Comparison of ENCODE assay signal across 8 mouse cellular contexts in genomic region chr8:90347581-90348177, GRCm38 (mm10). TPM values are rescaled to one million over a fixed set of nuclear protein-coding genes. Genes with fewer than 3 reads are reported as not detected.
DNase-seq lines count a peak whose midpoint lies in the region; TF ChIP-seq lines count a peak whose summit lies in the region.

No protein-coding gene starts in this region.

- no peaks in the 10 kb centered on the region; the same call in 1 of the 2 replicates for H3K27me3 ChIP-seq in heart, adult 2 months (ENCODE audit: control insufficient read depth, insufficient read depth, low read length)
- H3K27me3 ChIP-seq in midbrain, embryonic 10.5 days (ENCODE audit: low read depth, poor library complexity, severe bottlenecking) = peaks cover 21% of the 10 kb centered on the region

- intact Hi-C loops in heart, adult 2 months (cut with DNase I) = loop anchor here (5.0 kb wide), 2 partner anchors 345 to 495 kb away; no protein-coding TSS in a partner anchor

- H3K79me2 ChIP-seq in heart, adult 2 months (replicated peaks; ENCODE audit: control insufficient read depth, insufficient read depth, low read length) = no peaks in the 10 kb centered on the region

- 0 out of 2 replicates have a peak, but pooled peaks have one; percentile 9 for TF ChIP-seq CTCF in heart, adult 2 months (IDR thresholded peaks at IDR 0.05)
- no peak for TF ChIP-seq CTCF in bone marrow, adult 2 months (IDR thresholded peaks at IDR 0.05; ENCODE audit: control insufficient read depth, insufficient read depth, low read length)

- TF ChIP-seq EP300 in heart, adult 2 months (IDR thresholded peaks at IDR 0.05; ENCODE audit: insufficient read depth, low read depth, low read length) = no peak

- no peaks in the 10 kb centered on the region for H3K4me1 ChIP-seq in heart, adult 2 months (ENCODE audit: control insufficient read depth, insufficient read depth, low read length)
- no peaks in the 10 kb centered on the region; the same call in 1 of the 2 replicates for H3K4me1 ChIP-seq in bone marrow, adult 2 months (ENCODE audit: control insufficient read depth, insufficient read depth, low read length)
- peaks cover 61% of the 10 kb centered on the region for H3K4me1 ChIP-seq in midbrain, embryonic 10.5 days

- no peaks in the 10 kb centered on the region for H3K36me3 ChIP-seq in heart, adult 2 months (ENCODE audit: control insufficient read depth, insufficient read depth, low read length)
- H3K36me3 ChIP-seq in midbrain, embryonic 10.5 days = peaks cover 13% of the 10 kb centered on the region

- H3K9ac ChIP-seq in heart, adult 2 months (ENCODE audit: low read depth, low read length) = peak overlapping the region; percentile 75

- peak overlapping the region; percentile 57 for H3K4me3 ChIP-seq in heart, adult 2 months
- H3K4me3 ChIP-seq in bone marrow, adult 2 months (replicated peaks; ENCODE audit: control insufficient read depth, low read depth, low read length) = peak overlapping the region; percentile 31
- H3K4me3 ChIP-seq in midbrain, embryonic 10.5 days = peak overlapping the region; percentile 92

- H3K9me3 ChIP-seq in midbrain, embryonic 10.5 days (replicated peaks) = no peaks in the 10 kb centered on the region

- no peak for TF ChIP-seq POLR2A in heart, adult 2 months (IDR thresholded peaks at IDR 0.05; ENCODE audit: insufficient read depth, low read depth, low read length)
- TF ChIP-seq POLR2A in bone marrow, adult 2 months (IDR thresholded peaks at IDR 0.05; ENCODE audit: borderline replicate concordance, control insufficient read depth, low read depth, low read length) = no peak

- peak in 1 of 2 experiments; percentile 50 for DNase-seq in heart, adult 2 months
- no peak for DNase-seq in heart, adult 9 months (ENCODE audit: low spot score in 2 of 2)
- peak; percentile 26 for DNase-seq in forelimb bud, embryonic 11.5 days (ENCODE audit: low read depth, low spot score)
- peak; percentile 3 to 36 for DNase-seq in kidney, postnatal 25 days
- peak; percentile 59 for DNase-seq in midbrain, embryonic 10.5 days (ENCODE audit: low spot score)
- peak; percentile 13 to 36 for DNase-seq in thymus, postnatal 10 days (ENCODE audit: low spot score in 2 of 2)
- no peak for DNase-seq in layer of hippocampus, adult 8-10 months (ENCODE audit: low spot score in 2 of 2)

- H3K27ac ChIP-seq in heart, adult 2 months = 0 out of 2 replicates have a peak overlapping the region, but pooled peaks have one; percentile 20
- no peak overlapping the region for H3K27ac ChIP-seq in bone marrow, adult 2 months (ENCODE audit: control insufficient read depth, insufficient read depth, low read depth, low read length, poor library complexity)
- peak overlapping the region; percentile 100 for H3K27ac ChIP-seq in midbrain, embryonic 10.5 days (replicated peaks)

- under 1% methylated on average over 55 of the region's 66 CpGs for WGBS in heart, adult 2 months
- WGBS in bone marrow, adult 2 months = 2% methylated on average over 66 of the region's 66 CpGs
- under 1% methylated on average over 66 of the region's 66 CpGs for WGBS in midbrain, embryonic 10.5 days

RNA-seq across cellular contexts. Expression of gene Tox3, which starts 0.5 kb away (rescaled TPM):
- total RNA-seq in heart, adult 2 months (2021) = 1 to 10 TPM; 2.9 to 3.5 TPM
- polyA plus RNA-seq in heart, adult 2 months (2012; rRNA removed) = 3.0 and 3.8 TPM in 2 replicates
- polyA plus RNA-seq in bone marrow, adult 2 months (2011; ENCODE audit: insufficient read depth, insufficient read length, low replicate concordance, missing spikeins) = 0.60 TPM in 1 of 2 replicates, not detected in the other
- polyA plus RNA-seq in midbrain, embryonic 10.5 days (2016; fragmentation: Nextera tagmentation; extraction: Ambion mirVana) = 14.8 and 19.1 TPM in 2 replicates
- 10 to 100 TPM; 10.6 to 14.8 (median 12.6) TPM for total RNA-seq in layer of hippocampus, adult 8-10 months (2022)

Comparison
In these comparisons a context has a peak if more than half of its experiments do, and no peak if none do; other contexts are left out.
1. DNase-seq: peak in forelimb bud, embryonic 11.5 days (single experiment), kidney, postnatal 25 days (2 of 2), midbrain, embryonic 10.5 days (single experiment) and thymus, postnatal 10 days (2 of 2); none in heart, adult 9 months (0 of 2) and layer of hippocampus, adult 8-10 months (0 of 2).
2. H3K4me3 ChIP-seq: peak in every context shown above with its lines; median percentile 92 in midbrain, embryonic 10.5 days; 57 in heart, adult 2 months; 31 in bone marrow, adult 2 months.